Mouse (Mus musculus) cerebellum, adult 9-11 months (tissue): Measurements from ENCODE around the gene Prex1.

Experiments
- DNase-seq: peaks from one replicate; pipeline ENCODE4 v3.0.0; 2022

Gene Prex1

GRCm38 (mm10) chr2:166682866-166683265 lies 30.8 kb downstream of the Prex1 start:
- DNase-seq: peak; percentile 36

- peak; percentile 40 for DNase-seq
Measured at GRCm38 (mm10) chr2:166678959-166679759, 34.5 kb downstream of the Prex1 start.

GRCm38 (mm10) chr2:166676933-166677332 lies 36.7 kb downstream of the Prex1 start:
- no peak for DNase-seq

GRCm38 (mm10) chr2:166676498-166676897 lies 37.1 kb downstream of the Prex1 start:
- DNase-seq: no peak

GRCm38 (mm10) chr2:166675588-166676444 lies 37.8 kb downstream of the Prex1 start:
- no peak for DNase-seq

- no peak for DNase-seq
Measured at GRCm38 (mm10) chr2:166674693-166675092, 38.9 kb downstream of the Prex1 start.

- no peak for DNase-seq
Measured at GRCm38 (mm10) chr2:166673951-166674350, 39.7 kb downstream of the Prex1 start.

GRCm38 (mm10) chr2:166672171-166672965 lies 41.3 kb downstream of the Prex1 start:
- DNase-seq: no peak

GRCm38 (mm10) chr2:166671614-166672013 lies 42.0 kb downstream of the Prex1 start:
- no peak for DNase-seq

- peak; percentile 18 for DNase-seq
Measured at GRCm38 (mm10) chr2:166671019-166671418, 42.6 kb downstream of the Prex1 start.

GRCm38 (mm10) chr2:166669922-166670321 lies 43.7 kb downstream of the Prex1 start:
- no peak for DNase-seq

- no peak for DNase-seq
Measured at GRCm38 (mm10) chr2:166667790-166668695, 45.6 kb downstream of the Prex1 start.

GRCm38 (mm10) chr2:166666175-166666574 lies 47.5 kb downstream of the Prex1 start:
- DNase-seq: no peak

GRCm38 (mm10) chr2:166665244-166665922 lies 48.2 kb downstream of the Prex1 start:
- no peak for DNase-seq

- no peak for DNase-seq
Measured at GRCm38 (mm10) chr2:166664506-166664905, 49.1 kb downstream of the Prex1 start.

- DNase-seq: no peak
Measured at GRCm38 (mm10) chr2:166663250-166663961, 50.2 kb downstream of the Prex1 start.

GRCm38 (mm10) chr2:166662595-166663160 lies 51.0 kb downstream of the Prex1 start:
- DNase-seq: no peak

GRCm38 (mm10) chr2:166661971-166662370 lies 51.7 kb downstream of the Prex1 start:
- peak; percentile 71 for DNase-seq

GRCm38 (mm10) chr2:166661498-166661897 lies 52.1 kb downstream of the Prex1 start:
- DNase-seq: no peak

- no peak for DNase-seq
Measured at GRCm38 (mm10) chr2:166658380-166658779, 55.3 kb downstream of the Prex1 start.
